Mouse (Mus musculus) small intestine, adult 2 months (tissue): ENCODE measurements around the gene Dab2ip.

Source experiments
- CTCF ChIP-seq: fragments of 200-500 bp; IDR thresholded peaks from 2 replicates; pipeline ENCODE4 v1.5.1; 2012; ENCODE audit warnings: low read depth, mild to moderate bottlenecking, control low read depth, inconsistent platforms, low read length, moderate library complexity, mixed read lengths; ENCODE audit not compliant: insufficient replicate concordance, insufficient read length; ENCODE audit errors: extremely low read depth
- POLR2A ChIP-seq: fragments of 200-500 bp; IDR thresholded peaks from 2 replicates; pipeline ENCODE4 v1.6.1; 2012; ENCODE audit warnings: low read depth, mild to moderate bottlenecking, control low read depth, inconsistent platforms, low read length, moderate library complexity

DNA sequence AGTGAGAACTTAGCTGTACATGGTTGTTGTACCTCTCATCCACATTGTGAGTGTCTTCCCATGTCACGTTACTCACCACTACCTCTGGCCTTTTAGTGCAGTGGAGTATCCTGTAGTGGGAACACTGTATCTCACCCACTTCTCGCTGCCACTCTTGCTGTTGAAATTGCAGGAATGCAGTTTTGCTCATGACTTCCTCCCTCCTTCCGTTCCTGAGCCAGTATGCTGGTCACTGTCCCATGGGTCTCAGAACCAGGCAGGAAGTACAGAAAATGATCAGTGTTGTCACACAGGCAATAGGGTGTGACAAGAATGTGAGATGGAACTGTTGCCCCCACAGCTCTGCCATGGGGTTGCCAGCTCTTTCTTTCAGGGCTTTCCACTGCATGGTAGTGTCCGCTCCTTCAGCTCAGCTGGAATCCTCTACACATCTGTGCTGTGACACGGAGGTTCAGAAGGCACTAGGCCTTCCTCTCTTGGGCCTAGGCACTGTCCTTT, 160.0 kb downstream of the Dab2ip start:
- TF ChIP-seq POLR2A: no peak
- TF ChIP-seq CTCF: no peak
